Mouse (Mus musculus) forebrain, embryonic 13.5 days (tissue): ENCODE measurements at regions not wholly inside any gene's neighbourhood (a gene's known extent, or its start where the extent isn't known, plus 50 kb on each side); places are given as distances from the start of the nearest gene placed in this dataset.

Source experiments
- ATAC-seq: fragments of 200-750 bp; cut with Nextera tagmentation; 2 replicates; pipeline ENCODE4 v1.8.0; 2017
- H3K27ac ChIP-seq: fragments of 300-500 bp; sonication (generic); 2 replicates; pipeline ENCODE4 v1.5.1; 2015; ENCODE audit warnings: inconsistent platforms, mild to moderate bottlenecking, moderate library complexity
- H3K27me3 ChIP-seq: fragments of 300-500 bp; sonication (generic); 2 replicates; pipeline ENCODE4 v1.6.1; 2015; ENCODE audit warnings: mild to moderate bottlenecking, inconsistent platforms
- H3K36me3 ChIP-seq: fragments of 300-500 bp; sonication (generic); 2 replicates; pipeline ENCODE4 v1.6.1; 2015; ENCODE audit warnings: mild to moderate bottlenecking, inconsistent platforms; ENCODE audit not compliant: poor library complexity, severe bottlenecking
- H3K4me1 ChIP-seq: fragments of 300-500 bp; sonication (generic); 2 replicates; pipeline ENCODE4 v1.6.1; 2015; ENCODE audit warnings: inconsistent platforms
- H3K4me2 ChIP-seq: fragments of 300-500 bp; sonication (generic); 2 replicates; pipeline ENCODE4 v1.6.1; 2015; ENCODE audit warnings: inconsistent platforms, mild to moderate bottlenecking, moderate library complexity
- H3K4me3 ChIP-seq: fragments of 300-500 bp; sonication (generic); 2 replicates; pipeline ENCODE4 v1.5.1; 2015; ENCODE audit warnings: mild to moderate bottlenecking, inconsistent platforms
- H3K9ac ChIP-seq: fragments of 300-500 bp; sonication (generic); 2 replicates; pipeline ENCODE4 v1.6.1; 2015; ENCODE audit warnings: mild to moderate bottlenecking, inconsistent platforms
- H3K9me3 ChIP-seq: fragments of 300-500 bp; sonication (generic); replicated peaks from 2 replicates; pipeline ENCODE4 v1.6.1; 2016; ENCODE audit warnings: inconsistent platforms
- WGBS: fragments of 180-500 bp; shearing (Covaris S2); methylation state at CpG from one replicate; pipeline ENCODE4 v1.1.7; 2015; 5-methylcytosine and 5-hydroxymethylcytosine counted together

DNA sequence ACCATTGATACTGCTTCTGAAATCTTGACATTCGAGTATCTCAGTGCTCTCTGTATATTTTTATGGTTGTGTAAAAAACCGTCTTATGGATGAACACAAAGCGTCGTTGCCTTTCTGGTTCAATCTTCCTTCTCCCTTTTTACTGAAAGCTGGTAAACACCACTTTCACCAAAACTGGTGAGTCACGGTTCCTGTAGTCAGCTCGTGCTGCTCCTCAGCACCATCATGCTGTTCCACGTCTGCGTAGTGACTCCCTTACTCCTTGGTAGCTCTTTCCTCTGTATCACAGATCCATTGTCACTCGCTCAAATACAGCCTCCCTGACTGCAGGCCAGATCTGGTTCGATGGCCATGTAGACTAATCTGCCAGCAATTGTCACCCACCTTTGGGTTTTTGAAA is 346.2 kb upstream of the Zmiz1 start:
- H3K4me3 ChIP-seq = no peak overlapping the region
- no peak overlapping the region for H3K27ac ChIP-seq
- WGBS = 82% methylated on average over 10 of the region's 10 CpGs
- no peak overlapping the region for H3K4me2 ChIP-seq
- ATAC-seq = no peak
- H3K36me3 ChIP-seq = no peaks in the 10 kb centered on the region
- no peaks in the 10 kb centered on the region for H3K27me3 ChIP-seq
- H3K9me3 ChIP-seq = no peaks in the 10 kb centered on the region
- no peak overlapping the region for H3K9ac ChIP-seq
- H3K4me1 ChIP-seq = peaks cover 42% of the 10 kb centered on the region

DNA sequence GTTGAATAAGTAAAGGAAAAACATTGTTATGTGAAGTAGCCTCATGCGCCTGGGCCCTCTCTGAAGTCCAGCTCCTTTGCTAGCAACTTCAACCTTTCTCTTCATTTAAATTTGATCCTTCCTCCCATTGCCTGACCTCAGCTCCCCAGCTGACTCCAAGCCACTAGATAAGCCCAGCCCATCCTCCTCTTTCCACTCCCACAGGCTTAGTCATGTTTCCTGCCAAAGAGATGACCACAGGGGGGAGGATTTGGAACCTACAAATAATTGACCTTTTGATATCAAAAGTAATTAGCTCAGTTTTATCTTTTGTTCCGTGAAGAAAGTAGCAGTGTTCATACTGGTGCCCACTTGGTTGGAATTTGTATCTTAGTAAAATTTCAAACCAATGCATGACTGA is 345.7 kb upstream of the Zmiz1 start:
- Histone ChIP-seq H3K9ac (no peak overlapping the region), H3K4me1 (peaks cover 37% of the 10 kb centered on the region), H3K9me3 (no peaks in the 10 kb centered on the region), H3K27ac (no peak overlapping the region), H3K4me3 (no peak overlapping the region), H3K4me2 (no peak overlapping the region), H3K27me3 (no peaks in the 10 kb centered on the region), H3K36me3 (no peaks in the 10 kb centered on the region)
- ATAC-seq = no peak
- WGBS = 63% methylated on average over 2 of the region's 2 CpGs

DNA sequence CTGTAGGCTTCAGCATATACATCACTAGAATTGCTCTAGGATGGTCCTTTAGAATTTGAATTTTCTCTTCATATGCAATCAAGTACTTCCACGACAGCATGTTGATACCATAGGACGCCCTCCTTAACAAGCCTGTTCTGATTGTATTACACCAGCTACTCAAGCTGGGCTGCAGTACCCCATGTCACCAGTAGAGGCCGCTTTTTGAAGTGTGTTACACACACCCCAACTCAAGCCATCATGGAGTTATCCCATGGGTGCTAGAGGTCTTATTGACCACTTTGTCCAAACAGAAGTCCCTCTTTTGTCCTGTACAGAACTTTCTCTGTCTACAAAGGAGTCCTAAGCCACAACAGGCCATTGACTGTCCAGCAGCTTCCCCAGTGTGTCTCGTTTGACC is 342.6 kb upstream of the Zmiz1 start:
- peaks cover 21% of the 10 kb centered on the region for H3K4me1 ChIP-seq
- no peak for ATAC-seq
- no peak overlapping the region for H3K9ac ChIP-seq
- H3K36me3 ChIP-seq = no peaks in the 10 kb centered on the region
- no peak overlapping the region for H3K4me3 ChIP-seq
- no peaks in the 10 kb centered on the region for H3K9me3 ChIP-seq
- WGBS = 50% methylated on average over 4 of the region's 4 CpGs
- no peak overlapping the region for H3K4me2 ChIP-seq
- no peak overlapping the region for H3K27ac ChIP-seq
- H3K27me3 ChIP-seq = no peaks in the 10 kb centered on the region

DNA sequence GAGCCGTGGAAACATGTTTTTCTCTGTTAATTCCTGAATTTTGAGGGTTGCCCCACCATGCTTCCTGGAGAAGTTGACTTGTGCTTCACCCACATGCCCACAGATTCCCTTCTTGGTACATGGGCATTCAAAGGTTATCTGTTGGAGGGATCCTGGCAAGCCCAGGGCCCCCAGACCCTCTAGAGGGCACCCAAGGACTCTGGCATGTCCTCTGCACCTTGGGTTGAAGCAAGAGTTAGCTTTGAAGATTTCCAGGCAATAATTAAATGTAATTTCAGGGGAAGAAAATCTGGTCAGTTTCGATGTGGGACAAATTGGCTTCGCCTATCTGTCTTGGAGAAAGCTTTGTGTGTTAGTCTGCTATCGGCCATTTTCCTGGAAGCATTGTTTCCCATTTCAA is 339.0 kb upstream of the Zmiz1 start:
- WGBS = 57% methylated on average over 4 of the region's 4 CpGs
- no peaks in the 10 kb centered on the region for H3K27me3 ChIP-seq
- no peak overlapping the region for H3K27ac ChIP-seq

DNA sequence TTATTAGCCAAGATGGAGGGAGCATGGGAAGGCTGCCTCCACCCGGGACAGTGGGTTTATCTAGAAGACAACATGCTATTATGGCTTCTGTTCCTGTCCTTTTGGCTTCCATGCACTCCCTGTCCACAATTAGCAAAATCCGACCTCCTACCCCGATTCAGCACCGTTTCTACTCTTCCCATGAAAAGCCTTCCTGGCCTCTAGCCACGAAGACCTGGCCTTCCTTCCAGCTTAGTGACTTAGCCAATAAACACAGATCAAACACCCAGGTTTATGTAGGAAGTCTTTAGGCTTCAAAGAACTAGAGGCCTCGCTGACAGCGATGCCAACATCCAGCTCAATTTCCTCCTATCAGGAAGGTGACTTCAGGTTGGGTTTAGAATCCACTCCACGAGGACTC is 338.5 kb upstream of the Zmiz1 start:
- H3K9ac ChIP-seq = no peak overlapping the region
- ATAC-seq = no peak
- H3K9me3 ChIP-seq = no peaks in the 10 kb centered on the region
- no peaks in the 10 kb centered on the region for H3K36me3 ChIP-seq
- H3K4me2 ChIP-seq = no peak overlapping the region
- H3K4me3 ChIP-seq = no peak overlapping the region
- H3K27ac ChIP-seq = no peak overlapping the region
- no peaks in the 10 kb centered on the region for H3K27me3 ChIP-seq
- WGBS = 63% methylated on average over 8 of the region's 8 CpGs
- H3K4me1 ChIP-seq = peaks cover 33% of the 10 kb centered on the region

More for the DNA sequence above, 339.0 kb upstream of the Zmiz1 start:
- no peak for ATAC-seq
- Histone ChIP-seq H3K9me3 (no peaks in the 10 kb centered on the region), H3K9ac (no peak overlapping the region), H3K4me2 (no peak overlapping the region), H3K4me3 (no peak overlapping the region), H3K4me1 (peaks cover 37% of the 10 kb centered on the region), H3K36me3 (no peaks in the 10 kb centered on the region)

DNA sequence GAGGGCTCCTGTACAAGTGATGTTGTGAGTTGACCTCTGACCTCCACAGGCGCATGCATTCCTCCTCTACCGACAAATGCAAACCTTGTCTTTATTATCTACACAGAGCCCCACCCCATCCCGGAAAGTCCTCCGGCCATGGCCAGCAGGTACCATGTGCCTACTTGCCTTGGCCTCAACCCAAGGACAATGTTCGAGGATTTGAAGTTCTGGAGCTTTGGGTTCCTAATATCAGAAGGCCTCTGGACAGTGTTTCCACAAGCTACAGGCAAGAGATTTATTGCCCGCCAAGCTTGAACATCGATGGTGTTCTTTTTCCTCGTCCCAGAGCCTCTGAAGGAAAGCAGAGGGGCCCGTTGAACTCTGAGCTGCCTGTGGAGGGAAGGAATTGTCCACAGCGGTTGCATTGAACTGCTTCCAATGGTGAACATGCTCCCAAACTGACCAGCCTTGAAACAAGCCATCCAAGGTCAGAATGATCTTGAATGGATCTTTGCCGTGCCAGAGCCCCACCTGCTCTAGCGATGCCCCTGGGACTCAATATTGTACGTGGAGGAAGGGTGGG is 335.9 kb upstream of the Zmiz1 start:
- Histone ChIP-seq H3K4me3 (no peak overlapping the region), H3K9me3 (no peaks in the 10 kb centered on the region), H3K4me2 (no peak overlapping the region), H3K4me1 (peaks cover 55% of the 10 kb centered on the region), H3K9ac (no peak overlapping the region), H3K27me3 (no peaks in the 10 kb centered on the region), H3K27ac (peak overlapping the region; percentile 77), H3K36me3 (no peaks in the 10 kb centered on the region)
- no peak for ATAC-seq
- 82% methylated on average over 13 of the region's 13 CpGs for WGBS

DNA sequence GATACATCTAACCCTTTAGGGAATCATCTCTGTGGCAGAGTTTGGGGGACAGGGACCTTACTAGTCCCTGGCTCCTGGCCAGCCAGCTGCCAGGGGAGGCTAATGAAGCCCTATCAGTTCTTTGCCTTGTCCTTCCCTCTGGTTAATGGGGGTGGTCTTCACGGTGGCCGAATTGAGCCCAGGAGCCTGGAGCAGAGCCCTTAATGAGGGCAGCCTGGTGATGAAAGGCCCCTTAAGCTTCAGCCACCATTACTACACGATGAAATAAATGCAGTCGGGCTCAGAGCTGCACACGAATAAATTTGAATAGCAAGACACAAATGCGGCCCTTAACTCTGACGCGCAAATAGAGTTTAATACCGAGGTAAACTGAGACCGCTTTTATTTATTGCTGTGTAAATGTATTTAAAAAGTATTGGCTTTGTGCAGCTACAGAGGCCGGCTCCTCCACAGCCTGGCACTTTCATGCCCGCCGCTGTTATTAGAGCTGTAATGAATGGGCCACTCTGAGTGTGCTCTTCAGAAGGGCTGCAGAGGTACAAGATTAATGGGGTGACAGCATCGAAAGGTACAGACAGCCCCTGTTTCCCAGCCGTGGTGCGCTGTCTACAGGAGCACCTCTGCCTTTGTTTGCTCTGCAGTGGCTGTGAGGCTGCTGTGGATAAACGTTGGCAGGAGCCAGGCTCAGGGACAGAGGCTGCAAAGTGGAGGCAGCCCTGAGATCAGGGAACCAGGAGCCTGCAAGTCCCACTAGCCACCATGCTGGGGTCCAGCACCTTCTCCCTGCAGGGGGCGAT is 335.2 kb upstream of the Zmiz1 start:
- no peaks in the 10 kb centered on the region for H3K36me3 ChIP-seq
- ATAC-seq = peak; percentile 57
- WGBS = 9% methylated on average over 18 of the region's 18 CpGs
- peak overlapping the region; percentile 77 for H3K27ac ChIP-seq
- peaks cover 62% of the 10 kb centered on the region for H3K4me1 ChIP-seq
- peak overlapping the region; percentile 14 for H3K4me2 ChIP-seq
- peak overlapping the region; percentile 55 for H3K9ac ChIP-seq
- H3K9me3 ChIP-seq = no peaks in the 10 kb centered on the region
- no peak overlapping the region for H3K4me3 ChIP-seq
- no peaks in the 10 kb centered on the region for H3K27me3 ChIP-seq

DNA sequence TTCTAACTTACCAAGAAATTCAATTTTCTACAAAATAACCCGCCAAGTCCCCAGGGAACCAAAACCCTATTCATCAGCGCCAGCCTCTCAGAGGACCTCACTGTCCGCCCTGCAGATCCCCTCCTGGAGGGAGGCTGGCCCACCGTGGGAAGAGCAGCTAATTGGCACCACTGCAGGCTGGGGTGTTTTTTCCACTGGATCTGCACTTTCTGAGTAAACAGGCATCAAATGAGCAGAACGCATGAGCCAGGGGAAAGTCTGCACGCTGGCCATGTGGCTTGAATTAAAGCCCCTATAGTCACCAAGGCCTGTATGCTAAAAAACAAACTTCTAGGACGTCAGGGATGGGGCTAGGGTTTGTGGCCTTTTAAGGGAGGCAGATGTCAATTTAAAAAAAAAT is 332.4 kb upstream of the Zmiz1 start:
- peak overlapping the region; percentile 79 for H3K27ac ChIP-seq
- H3K27me3 ChIP-seq = no peaks in the 10 kb centered on the region
- no peak for ATAC-seq
- H3K9ac ChIP-seq = no peak overlapping the region
- H3K4me3 ChIP-seq = no peak overlapping the region
- H3K4me1 ChIP-seq = peaks cover 51% of the 10 kb centered on the region
- H3K9me3 ChIP-seq = no peaks in the 10 kb centered on the region
- no peaks in the 10 kb centered on the region for H3K36me3 ChIP-seq
- 17% methylated on average over 7 of the region's 7 CpGs for WGBS
- no peak overlapping the region for H3K4me2 ChIP-seq

DNA sequence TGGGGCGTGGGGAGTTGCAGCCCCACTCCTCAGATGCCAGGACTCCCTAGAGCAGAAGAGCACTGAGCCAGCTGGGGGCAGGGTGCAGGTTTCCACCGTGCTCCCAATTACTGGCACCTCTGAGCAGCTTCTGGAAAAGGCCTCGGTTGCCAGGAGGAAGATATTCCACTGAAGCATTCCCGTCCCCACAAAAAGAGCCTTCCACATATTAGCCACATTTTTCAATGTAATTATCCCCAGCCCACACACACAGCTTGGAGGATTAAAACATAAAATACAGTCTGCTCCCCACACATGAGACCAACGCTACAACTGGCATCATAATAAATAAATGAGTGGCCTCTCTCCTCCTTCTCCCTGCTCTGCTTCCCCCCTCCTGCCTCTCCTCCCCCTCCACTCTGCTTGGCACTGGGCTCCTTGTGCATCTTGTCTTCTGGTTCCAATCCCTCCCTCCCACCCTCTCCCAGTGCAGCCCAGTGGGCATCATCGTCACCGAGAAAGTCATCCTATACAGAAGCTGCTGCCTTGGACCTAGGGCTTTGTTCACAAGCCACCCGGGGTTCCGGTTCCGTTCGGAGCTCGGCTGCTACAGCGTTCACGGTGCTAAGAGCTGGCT is 331.3 kb upstream of the Zmiz1 start:
- Histone ChIP-seq H3K4me2 (peak overlapping the region; percentile 33), H3K9me3 (no peaks in the 10 kb centered on the region), H3K36me3 (no peaks in the 10 kb centered on the region), H3K4me3 (no peak overlapping the region), H3K9ac (peak overlapping the region; percentile 31; the same call in 1 of the 2 replicates), H3K4me1 (peaks cover 51% of the 10 kb centered on the region), H3K27ac (peak overlapping the region; percentile 79), H3K27me3 (no peaks in the 10 kb centered on the region)
- WGBS = 24% methylated on average over 14 of the region's 14 CpGs
- peak; percentile 58 for ATAC-seq

DNA sequence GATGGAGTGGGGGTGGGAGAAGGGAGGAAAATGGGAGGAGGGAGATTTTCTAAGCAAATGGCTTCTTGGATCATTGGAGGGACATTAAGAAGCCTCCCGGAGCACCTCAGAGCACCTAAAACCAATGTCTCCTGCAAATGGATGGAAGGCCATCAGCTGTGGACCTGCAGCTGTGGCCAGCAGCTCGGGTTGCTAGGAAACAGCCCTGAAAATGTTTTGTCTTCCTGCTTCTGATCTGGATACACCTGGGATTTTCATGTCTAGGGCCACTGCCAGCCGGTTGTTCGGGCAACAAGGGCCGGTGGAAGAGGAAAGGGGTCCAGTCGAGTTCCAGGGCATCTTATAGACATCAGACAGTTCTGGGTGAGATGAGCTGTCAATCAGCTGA is 330.8 kb upstream of the Zmiz1 start:
- Histone ChIP-seq H3K9ac (peak overlapping the region; percentile 31; the same call in 1 of the 2 replicates), H3K36me3 (no peaks in the 10 kb centered on the region), H3K4me2 (peak overlapping the region; percentile 33), H3K27me3 (no peaks in the 10 kb centered on the region), H3K4me1 (peaks cover 46% of the 10 kb centered on the region), H3K27ac (peak overlapping the region; percentile 79), H3K9me3 (no peaks in the 10 kb centered on the region), H3K4me3 (no peak overlapping the region)
- 48% methylated on average over 6 of the region's 6 CpGs for WGBS
- ATAC-seq = no peak; the same call in 1 of the 2 replicates

DNA sequence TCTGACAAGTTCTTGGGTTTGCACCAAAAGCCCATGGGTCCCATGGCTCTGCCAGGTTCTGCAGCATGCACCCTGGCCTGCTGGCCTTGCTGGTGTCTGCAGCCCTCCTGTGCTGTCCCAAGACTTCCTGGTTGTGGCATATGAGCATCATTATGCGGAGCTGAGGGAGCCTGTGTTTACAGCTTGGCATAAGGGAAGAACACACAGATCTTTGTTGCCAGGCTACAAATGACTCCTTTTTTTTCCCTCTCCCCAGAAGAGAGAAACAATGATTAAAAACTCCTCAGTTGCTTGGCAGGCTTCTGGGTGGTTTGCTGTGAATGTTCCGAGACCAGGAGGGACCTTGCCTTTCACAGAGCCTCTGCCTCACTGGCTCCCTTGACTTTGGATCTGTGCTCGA is 323.6 kb upstream of the Zmiz1 start:
- H3K27me3 ChIP-seq = no peaks in the 10 kb centered on the region
- H3K4me2 ChIP-seq = no peak overlapping the region
- H3K9me3 ChIP-seq = no peaks in the 10 kb centered on the region
- no peak overlapping the region for H3K9ac ChIP-seq
- no peaks in the 10 kb centered on the region for H3K36me3 ChIP-seq
- H3K27ac ChIP-seq = no peak overlapping the region
- WGBS = 37% methylated on average over 3 of the region's 3 CpGs
- H3K4me1 ChIP-seq = peaks cover 18% of the 10 kb centered on the region
- ATAC-seq = peak; percentile 67
- H3K4me3 ChIP-seq = no peak overlapping the region

DNA sequence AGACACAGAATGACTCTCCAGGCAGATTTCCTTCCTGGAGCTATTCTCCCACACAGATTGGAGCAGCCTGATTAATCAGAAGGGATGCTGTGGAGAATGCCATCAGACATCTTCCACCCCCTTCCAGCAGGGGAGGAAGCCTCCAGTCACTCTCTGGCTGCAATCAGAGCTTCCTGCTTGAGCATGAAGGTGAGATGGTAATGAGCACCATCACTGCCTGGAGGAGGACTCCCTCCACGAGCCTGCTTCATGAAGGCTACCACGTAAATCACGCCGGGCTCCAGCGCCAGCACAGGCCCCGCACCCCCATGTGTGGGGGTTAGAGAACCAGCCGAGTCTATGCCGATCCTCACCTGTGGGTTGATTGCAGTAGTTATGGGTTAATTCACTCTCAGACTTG is 321.7 kb upstream of the Zmiz1 start:
- no peaks in the 10 kb centered on the region for H3K27me3 ChIP-seq
- H3K9me3 ChIP-seq = no peaks in the 10 kb centered on the region
- H3K36me3 ChIP-seq = no peaks in the 10 kb centered on the region
- no peak for ATAC-seq
- no peak overlapping the region for H3K4me2 ChIP-seq
- WGBS = 90% methylated on average over 8 of the region's 8 CpGs
- H3K27ac ChIP-seq = no peak overlapping the region
- H3K4me1 ChIP-seq = peaks cover 22% of the 10 kb centered on the region
- no peak overlapping the region for H3K9ac ChIP-seq
- no peak overlapping the region for H3K4me3 ChIP-seq
